Comparison of ENCODE assay signal across 25 mouse cellular contexts in the genomic region with DNA sequence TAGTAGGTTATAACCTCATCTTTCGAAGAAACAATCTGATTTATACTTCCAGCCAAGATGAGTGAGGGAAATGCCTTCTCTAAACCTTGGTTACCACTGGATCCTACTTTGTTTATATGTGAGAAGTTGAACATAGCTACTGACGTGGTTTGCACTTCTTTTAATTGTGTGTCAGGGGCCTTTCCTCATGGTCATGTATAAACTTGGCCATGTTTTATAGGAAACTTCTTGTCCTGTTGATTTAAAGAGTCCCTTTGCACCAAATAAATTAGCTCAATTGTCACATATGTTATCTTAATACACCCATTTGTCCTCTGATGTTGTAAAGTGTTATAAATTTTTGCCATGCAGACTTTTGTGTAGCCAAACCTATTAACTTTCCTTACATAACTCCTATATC. TPM values are rescaled to one million over a fixed set of nuclear protein-coding genes. Genes with fewer than 3 reads are reported as not detected.
"Had no signal": no experiment of that assay in that cellular context is flagged by ENCODE, and none has a peak within 500 bp of the region (broad histone marks: within the 10 kb centered on the region; RNA-seq: fewer than 3 reads in every experiment).

No protein-coding gene starts in this region.

- H3K9me3 ChIP-seq: liver, embryonic 12.5 days; midbrain, embryonic 10.5 days; midbrain, embryonic 12.5 days; neural tube, embryonic 13.5 days; neural tube, embryonic 15.5 days had no signal

- H3K27ac ChIP-seq: liver, embryonic 12.5 days; liver, embryonic 14.5 days; midbrain, embryonic 10.5 days; midbrain, embryonic 12.5 days; neural tube, embryonic 13.5 days; neural tube, embryonic 15.5 days had no signal

- DNase-seq: lung, postnatal 14 days; midbrain, embryonic 14.5 days; retina, postnatal 1 day; right cerebral cortex, adult 18-20 months; right cerebral cortex, postnatal 25 days; right cerebral cortex, postnatal 4 days; spleen, adult 18-20 months; thymus, adult 18-20 months; thymus, postnatal 14 days; thymus, postnatal 36 days had no signal

- H3K9ac ChIP-seq: liver, embryonic 12.5 days; liver, embryonic 14.5 days; midbrain, embryonic 12.5 days; neural tube, embryonic 13.5 days; neural tube, embryonic 15.5 days had no signal

- H3K4me1 ChIP-seq: liver, embryonic 12.5 days; midbrain, embryonic 10.5 days; midbrain, embryonic 12.5 days; neural tube, embryonic 13.5 days; neural tube, embryonic 15.5 days had no signal

- H3K36me3 ChIP-seq: liver, embryonic 12.5 days; midbrain, embryonic 10.5 days; midbrain, embryonic 12.5 days; neural tube, embryonic 13.5 days; neural tube, embryonic 15.5 days had no signal

- H3K4me3 ChIP-seq: liver, embryonic 12.5 days; midbrain, embryonic 10.5 days; midbrain, embryonic 12.5 days; myocyte; neural tube, embryonic 13.5 days; neural tube, embryonic 15.5 days had no signal

- H3K4me2 ChIP-seq: liver, embryonic 12.5 days; midbrain, embryonic 12.5 days; neural tube, embryonic 13.5 days; neural tube, embryonic 15.5 days had no signal

- H3K27me3 ChIP-seq: liver, embryonic 12.5 days; midbrain, embryonic 12.5 days; neural tube, embryonic 13.5 days; neural tube, embryonic 15.5 days had no signal

- ATAC-seq: liver, embryonic 12.5 days; midbrain, embryonic 16.5 days had no signal

RNA-seq across cellular contexts. Expression of a gene that starts 44.1 kb away (rescaled TPM):
- polyA plus RNA-seq: liver, adult 2 months; liver, embryonic 12.5 days; liver, embryonic 14.5 days; liver, embryonic 16.5 days; midbrain, embryonic 10.5 days; midbrain, embryonic 12.5 days; midbrain, embryonic 14.5 days; midbrain, embryonic 16.5 days; myocyte; neural tube, embryonic 11.5 days; neural tube, embryonic 13.5 days; neural tube, embryonic 15.5 days; small intestine, adult 2 months; stomach, embryonic 14.5 days; stomach, embryonic 16.5 days; thymus, postnatal 0 days had no signal
